Mouse (Mus musculus) heart, embryonic 16.5 days (tissue): ENCODE data around the gene Unc5cl. TPM values are rescaled to one million over a fixed set of nuclear protein-coding genes. Genes with fewer than 3 reads are reported as not detected.

ENCODE experiments used
- ATAC-seq: fragments of 200-750 bp; cut with Nextera tagmentation; replicated peaks from 2 replicates; pipeline ENCODE4 v1.8.0; 2017; ENCODE audit warnings: moderate number of reproducible peaks; ENCODE audit not compliant: insufficient read depth, low FRiP score; ENCODE audit errors: extremely low read depth
- H3K27ac ChIP-seq: fragments of 300-500 bp; sonication (generic); 2 replicates; pipeline ENCODE4 v1.5.1; 2014; ENCODE audit warnings: mild to moderate bottlenecking, low read length, control low read depth, moderate library complexity
- H3K27me3 ChIP-seq: fragments of 300-500 bp; sonication (generic); 2 replicates; pipeline ENCODE4 v1.6.1; 2014; ENCODE audit warnings: low read length, mixed read lengths; ENCODE audit not compliant: control insufficient read depth, insufficient read depth
- H3K36me3 ChIP-seq: fragments of 300-500 bp; sonication (generic); 2 replicates; pipeline ENCODE4 v1.6.1; 2014; ENCODE audit not compliant: control insufficient read depth, insufficient read depth
- H3K4me1 ChIP-seq: fragments of 300-500 bp; sonication (generic); 2 replicates; pipeline ENCODE4 v1.6.1; 2014; ENCODE audit warnings: low read length, mixed read lengths; ENCODE audit not compliant: control insufficient read depth, insufficient read depth
- H3K4me2 ChIP-seq: fragments of 300-500 bp; sonication (generic); 2 replicates; pipeline ENCODE4 v1.6.1; 2014; ENCODE audit warnings: low read depth, mild to moderate bottlenecking, control low read depth, low read length
- H3K4me3 ChIP-seq: fragments of 300-500 bp; sonication (generic); 2 replicates; pipeline ENCODE4 v1.5.1; 2014; ENCODE audit warnings: mild to moderate bottlenecking, control low read depth, low read length
- H3K9ac ChIP-seq: fragments of 300-500 bp; sonication (generic); 2 replicates; pipeline ENCODE4 v1.6.1; 2014; ENCODE audit warnings: low read length, control low read depth
- H3K9me3 ChIP-seq: fragments of 300-500 bp; sonication (generic); replicated peaks from 2 replicates; pipeline ENCODE4 v1.6.1; 2016; ENCODE audit warnings: low read length; ENCODE audit not compliant: control insufficient read depth
- WGBS: fragments of 180-500 bp; shearing (Covaris S2); extraction: QIAGEN DNeasy Blood & Tissue Kit; methylation state at CpG from one replicate; pipeline ENCODE4 v1.1.7; 2014; 5-methylcytosine and 5-hydroxymethylcytosine counted together
- polyA plus RNA-seq: library from polyadenylated mRNA; unstranded; fragments of >200 nt; fragmentation: Nextera tagmentation; extraction: Ambion mirVana; gene quantifications from 2 replicates; pipeline ENCODE4 v1.2.1, GENCODE M21; 2015

The Unc5cl gene
- polyA plus RNA-seq, 1 experiment from 2014 or later: 2.0 TPM

DNA sequence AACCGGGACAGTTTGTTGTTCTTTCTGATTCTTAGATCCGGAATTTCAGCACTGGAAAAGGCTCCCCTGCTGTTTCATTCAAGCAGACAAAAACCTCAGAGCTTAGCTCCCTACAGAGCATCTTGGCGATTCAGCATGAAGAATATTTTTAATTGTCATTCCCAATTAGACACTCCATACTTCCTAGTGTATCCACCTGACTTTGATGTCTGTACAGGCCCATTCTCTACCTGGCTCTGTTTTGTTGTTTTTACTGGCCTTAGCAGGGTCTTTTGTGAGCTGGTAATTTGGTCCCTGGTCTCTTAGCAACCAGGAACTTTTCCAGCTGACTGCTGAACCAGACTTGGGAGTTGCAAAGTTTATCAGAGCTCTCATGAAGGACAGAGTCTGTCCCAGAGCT lies 50.3 kb downstream of the Unc5cl start:
- H3K36me3 ChIP-seq: no peaks in the 10 kb centered on the region
- no peak overlapping the region for H3K9ac ChIP-seq
- H3K27me3 ChIP-seq: no peaks in the 10 kb centered on the region
- no peak overlapping the region for H3K4me3 ChIP-seq
- no peak for ATAC-seq
- WGBS: 28% methylated on average over 3 of the region's 3 CpGs
- no peaks in the 10 kb centered on the region for H3K9me3 ChIP-seq
- no peak overlapping the region for H3K4me2 ChIP-seq
- no peaks in the 10 kb centered on the region for H3K4me1 ChIP-seq
- peak overlapping the region; percentile 41 for H3K27ac ChIP-seq

DNA sequence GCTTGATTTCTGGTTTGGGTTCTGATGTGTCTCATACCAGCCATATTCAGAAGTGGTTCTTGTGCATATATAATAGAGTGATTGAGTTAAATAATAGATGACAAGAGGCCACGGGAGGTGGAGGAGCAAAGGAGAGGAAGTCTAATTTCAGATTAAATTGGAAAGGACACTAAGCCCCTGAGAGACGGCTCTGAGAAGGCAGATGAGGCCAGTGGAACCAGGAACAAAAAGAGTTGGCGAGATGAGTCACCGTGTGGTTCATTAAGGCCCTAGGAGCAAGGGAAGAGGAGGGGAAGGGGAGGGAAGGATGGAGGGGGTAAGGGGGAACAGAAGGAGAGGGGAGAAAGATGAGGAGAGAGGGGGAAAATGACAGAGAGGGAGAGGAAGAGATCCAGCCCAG lies 52.3 kb downstream of the Unc5cl start:
- no peak overlapping the region for H3K4me3 ChIP-seq
- no peak overlapping the region for H3K4me2 ChIP-seq
- no peaks in the 10 kb centered on the region for H3K4me1 ChIP-seq
- H3K9me3 ChIP-seq: no peaks in the 10 kb centered on the region
- no peak for ATAC-seq
- H3K27ac ChIP-seq: no peak overlapping the region
- H3K9ac ChIP-seq: no peak overlapping the region
- no peaks in the 10 kb centered on the region for H3K36me3 ChIP-seq
- no peaks in the 10 kb centered on the region for H3K27me3 ChIP-seq
- 66% methylated on average over 4 of the region's 4 CpGs for WGBS

DNA sequence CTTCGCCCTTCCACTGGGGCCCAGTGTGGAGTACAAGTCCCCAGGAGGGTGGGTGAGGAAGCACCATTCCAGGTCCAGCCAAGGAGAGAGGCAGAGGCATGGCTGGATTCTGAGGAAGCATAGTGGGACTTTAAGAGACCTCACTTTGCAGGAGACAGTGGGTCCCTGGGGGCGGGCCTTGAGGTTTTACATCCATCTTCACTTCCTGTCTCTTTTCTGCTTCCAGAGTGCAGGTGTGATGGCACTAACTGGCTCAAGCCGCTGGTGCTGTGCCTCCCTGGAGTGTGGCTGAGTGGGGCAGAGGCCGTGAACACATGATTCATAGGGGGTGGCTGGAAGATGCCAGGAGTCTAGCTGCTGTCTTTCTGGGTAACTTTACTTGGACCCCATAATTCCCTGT lies 54.9 kb downstream of the Unc5cl start:
- no peak for ATAC-seq
- Histone ChIP-seq H3K9me3 (no peaks in the 10 kb centered on the region), H3K36me3 (no peaks in the 10 kb centered on the region), H3K27ac (no peak overlapping the region), H3K4me2 (no peak overlapping the region), H3K4me3 (no peak overlapping the region), H3K27me3 (no peaks in the 10 kb centered on the region), H3K9ac (no peak overlapping the region), H3K4me1 (no peaks in the 10 kb centered on the region)
- WGBS: 67% methylated on average over 4 of the region's 4 CpGs

DNA sequence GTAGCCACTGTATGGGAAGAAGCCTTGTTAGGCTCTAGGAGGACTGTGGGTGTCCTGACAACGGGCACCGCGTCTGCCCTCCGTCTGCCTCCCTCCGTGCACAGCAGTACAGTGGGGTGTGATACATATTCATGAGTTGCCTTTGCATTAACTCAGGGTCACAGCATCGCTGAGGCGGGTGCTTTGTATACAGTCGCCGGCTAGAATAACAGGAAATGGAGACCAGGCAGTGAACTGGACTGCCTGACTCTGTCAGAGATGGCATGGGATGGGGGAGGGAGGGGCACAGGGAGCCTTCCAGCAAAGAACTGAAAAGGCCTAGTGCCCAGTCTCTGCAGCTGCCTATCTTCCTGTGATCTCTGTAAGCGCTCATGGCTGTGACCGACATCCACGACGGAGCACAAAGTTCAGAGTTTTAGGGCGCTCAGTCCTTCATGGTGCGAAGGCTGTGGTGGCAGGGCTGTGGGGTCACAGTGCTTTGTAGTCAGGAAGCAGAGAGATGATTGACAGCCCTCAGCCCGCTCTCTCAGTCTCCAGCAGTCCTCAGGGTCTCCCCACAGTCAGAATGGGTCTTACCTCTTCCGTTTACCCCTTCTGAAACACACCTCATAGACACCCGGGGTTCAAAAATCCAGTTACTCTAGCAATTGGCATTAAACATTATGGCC lies 58.0 kb downstream of the Unc5cl start:
- Histone ChIP-seq H3K36me3 (no peaks in the 10 kb centered on the region), H3K4me3 (no peak overlapping the region), H3K27ac (no peak overlapping the region), H3K4me1 (no peaks in the 10 kb centered on the region), H3K9ac (no peak overlapping the region), H3K4me2 (no peak overlapping the region), H3K27me3 (no peaks in the 10 kb centered on the region), H3K9me3 (no peaks in the 10 kb centered on the region)
- 44% methylated on average over 18 of the region's 18 CpGs for WGBS
- ATAC-seq: no peak

DNA sequence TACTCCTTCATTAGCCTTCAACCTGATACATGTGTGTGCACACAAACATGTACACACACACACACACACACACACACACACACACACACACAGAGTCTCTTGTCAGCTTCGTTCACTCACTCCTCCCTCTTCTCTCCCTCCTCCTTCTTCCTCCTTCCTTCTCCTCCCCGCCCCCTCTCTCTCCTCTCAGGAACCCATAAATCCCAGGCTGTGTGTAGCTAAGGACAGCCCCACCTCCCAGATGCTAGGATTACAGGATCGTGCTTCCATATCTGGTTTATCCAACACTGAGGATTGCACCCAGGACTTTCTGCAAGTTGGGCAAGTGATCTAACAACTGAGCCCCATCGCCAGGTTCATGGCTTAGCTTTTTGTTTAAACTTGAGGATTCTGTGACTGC lies 59.9 kb downstream of the Unc5cl start:
- no peak overlapping the region for H3K4me2 ChIP-seq
- no peaks in the 10 kb centered on the region for H3K36me3 ChIP-seq
- no peaks in the 10 kb centered on the region for H3K27me3 ChIP-seq
- H3K9me3 ChIP-seq: no peaks in the 10 kb centered on the region
- no peak overlapping the region for H3K27ac ChIP-seq
- no peak overlapping the region for H3K4me3 ChIP-seq
- 49% methylated on average over 4 of the region's 4 CpGs for WGBS
- no peaks in the 10 kb centered on the region for H3K4me1 ChIP-seq
- no peak overlapping the region for H3K9ac ChIP-seq
- ATAC-seq: no peak

DNA sequence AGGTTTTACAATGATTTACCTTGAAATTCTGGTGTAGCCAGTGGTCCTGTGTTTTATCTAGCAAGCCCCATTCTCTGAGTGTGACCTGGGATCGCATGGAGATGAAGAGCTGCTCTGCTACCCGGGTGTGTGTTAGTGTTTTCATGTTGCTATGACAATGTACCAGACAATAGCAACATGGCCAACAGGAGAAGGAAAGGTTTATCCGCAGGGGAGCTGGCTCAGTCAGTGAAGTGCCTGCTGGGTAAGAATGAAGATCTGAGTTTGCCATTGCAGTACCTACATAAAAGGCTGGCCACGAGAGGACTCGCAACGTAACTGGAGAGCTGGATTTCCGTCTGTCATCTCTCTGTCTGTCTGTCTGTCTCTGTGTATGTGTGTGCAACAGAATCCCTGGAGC lies 64.3 kb downstream of the Unc5cl start:
- no peaks in the 10 kb centered on the region for H3K9me3 ChIP-seq

DNA sequence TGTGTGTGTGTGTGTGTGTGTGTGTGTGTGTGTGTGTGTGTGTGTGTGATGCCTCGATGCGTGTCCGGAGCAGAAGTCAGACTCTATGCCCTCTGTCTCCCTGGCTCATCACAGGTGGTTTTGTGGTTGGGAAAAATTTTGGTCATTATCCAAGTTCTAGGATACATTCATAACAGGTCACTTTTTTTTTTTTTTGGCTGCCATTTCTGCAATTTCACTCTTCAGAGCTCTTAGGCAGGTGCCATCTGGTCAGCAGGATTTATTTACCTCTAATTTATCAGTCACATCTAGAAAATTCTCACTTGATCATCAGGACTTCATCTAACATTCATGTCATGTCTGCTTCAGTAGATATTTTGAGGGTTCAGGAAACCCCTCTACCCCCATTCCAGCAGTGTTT lies 65.7 kb downstream of the Unc5cl start:
- H3K9me3 ChIP-seq: no peaks in the 10 kb centered on the region
- H3K4me3 ChIP-seq: no peak overlapping the region
- no peak overlapping the region for H3K27ac ChIP-seq
- H3K9ac ChIP-seq: no peak overlapping the region
- H3K4me2 ChIP-seq: no peak overlapping the region
- no peak for ATAC-seq
- no peaks in the 10 kb centered on the region for H3K36me3 ChIP-seq
- H3K4me1 ChIP-seq: no peaks in the 10 kb centered on the region
- H3K27me3 ChIP-seq: no peaks in the 10 kb centered on the region
- 98% methylated on average over 3 of the region's 3 CpGs for WGBS

More for the DNA sequence above, 64.3 kb downstream of the Unc5cl start:
- ATAC-seq: no peak
- no peak overlapping the region for H3K4me3 ChIP-seq
- H3K27ac ChIP-seq: no peak overlapping the region
- H3K36me3 ChIP-seq: no peaks in the 10 kb centered on the region
- no peak overlapping the region for H3K4me2 ChIP-seq
- no peaks in the 10 kb centered on the region for H3K27me3 ChIP-seq
- no peaks in the 10 kb centered on the region for H3K4me1 ChIP-seq
- 75% methylated on average over 7 of the region's 7 CpGs for WGBS
- H3K9ac ChIP-seq: no peak overlapping the region

DNA sequence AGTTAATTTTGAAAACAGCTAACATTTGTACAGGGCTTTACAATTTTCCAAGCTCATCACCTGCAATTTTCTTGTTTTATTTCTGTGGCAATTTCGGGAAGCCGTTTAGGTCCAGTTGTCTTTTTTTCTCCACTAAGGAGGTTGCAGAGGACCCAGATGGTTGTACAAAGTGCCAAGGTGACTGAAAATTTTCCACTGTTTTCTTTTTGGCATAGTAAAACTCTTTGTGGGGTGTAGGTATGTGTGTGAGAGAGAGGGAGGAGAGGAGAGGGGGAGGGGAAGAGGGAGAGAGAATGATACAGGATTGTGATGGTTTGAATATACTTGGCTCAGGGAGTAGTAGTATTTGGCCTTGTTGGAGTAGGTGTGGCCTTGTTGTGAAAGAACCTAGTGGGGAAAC lies 68.4 kb downstream of the Unc5cl start:
- Histone ChIP-seq H3K27me3 (no peaks in the 10 kb centered on the region), H3K36me3 (no peaks in the 10 kb centered on the region), H3K9me3 (no peaks in the 10 kb centered on the region), H3K4me1 (no peaks in the 10 kb centered on the region), H3K4me2 (no peak overlapping the region), H3K27ac (no peak overlapping the region), H3K9ac (no peak overlapping the region), H3K4me3 (no peak overlapping the region)
- ATAC-seq: no peak
- WGBS: 82% methylated on average over 2 of the region's 2 CpGs

DNA sequence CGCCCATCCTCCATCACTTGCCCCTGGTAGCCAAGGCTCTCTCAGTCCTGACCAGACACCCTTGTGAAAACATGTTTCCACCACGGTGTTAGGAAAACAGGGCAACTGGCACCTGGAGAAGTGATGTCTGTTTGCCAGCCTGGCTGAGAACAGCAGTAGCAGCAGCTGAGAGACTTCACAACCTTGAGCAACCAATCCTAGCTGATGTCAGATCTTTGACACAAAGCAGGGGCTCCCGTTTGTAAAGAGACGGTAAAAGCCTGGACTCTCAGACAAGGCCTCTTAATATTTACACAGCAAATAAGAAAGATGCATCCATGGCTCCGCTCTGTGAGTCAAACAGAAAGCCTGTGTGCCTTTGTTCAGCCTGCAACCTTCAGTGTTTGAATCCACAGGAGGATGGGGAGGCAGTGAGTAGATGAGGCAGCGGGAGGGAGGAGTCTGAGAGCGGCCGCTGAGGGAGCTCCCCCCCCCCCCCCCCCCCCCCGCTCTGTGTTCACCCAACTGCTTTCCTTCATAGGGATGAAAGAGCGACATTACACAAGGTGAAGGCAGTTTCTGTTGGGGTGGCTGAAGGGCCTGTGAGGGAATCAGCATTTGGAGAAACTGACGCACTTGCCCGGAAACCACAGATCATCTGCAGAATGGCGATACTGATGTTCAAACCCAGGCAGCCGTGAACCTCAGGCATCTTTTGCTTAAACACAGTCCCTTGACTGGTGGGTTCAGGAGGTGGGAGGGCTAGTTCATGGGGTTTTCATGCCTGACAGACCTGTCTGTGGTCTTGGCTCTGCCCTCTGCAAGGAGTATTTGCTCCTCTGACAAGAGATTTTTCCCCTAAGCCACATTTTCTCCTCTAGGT lies 79.4 kb downstream of the Unc5cl start:
- H3K36me3 ChIP-seq: no peaks in the 10 kb centered on the region
- no peak overlapping the region for H3K27ac ChIP-seq
- H3K4me2 ChIP-seq: no peak overlapping the region
- H3K4me1 ChIP-seq: no peaks in the 10 kb centered on the region
- no peak for ATAC-seq
- no peak overlapping the region for H3K4me3 ChIP-seq
- H3K9ac ChIP-seq: no peak overlapping the region
- no peaks in the 10 kb centered on the region for H3K27me3 ChIP-seq
- WGBS: 39% methylated on average over 11 of the region's 14 CpGs
- H3K9me3 ChIP-seq: peaks cover 8% of the 10 kb centered on the region
